Mouse (Mus musculus): ENCODE measurements around the gene Mmp7.

- no peak for TF ChIP-seq GATA1 (IDR thresholded peaks at IDR 0.05; ENCODE audit: borderline replicate concordance, low read length)
- no peak for TF ChIP-seq FLI1 (IDR thresholded peaks at IDR 0.05; ENCODE audit: low read length)
Observed at GRCm38 (mm10) chr9:7682081-7682618, 9.7 kb upstream of the Mmp7 start.

Data from megakaryocyte, embryonic 14.5 days (primary cell).